ENCODE assay signal across 7 mouse cellular contexts in genomic region chr1:87326742-87327163, GRCm38 (mm10). TPM values are rescaled to one million over a fixed set of nuclear protein-coding genes. Genes with fewer than 3 reads are reported as not detected.
DNase-seq lines count a peak whose midpoint lies in the region; ATAC-seq and TF ChIP-seq lines count a peak whose summit lies in the region.

Gene Gigyf2 (plus strand): TSS chr1:87326998.

- H3K4me1 ChIP-seq in embryonic facial prominence, embryonic 10.5 days, result peaks cover 14% of the 10 kb centered on the region
- H3K4me1 ChIP-seq in intestine, postnatal 0 days (replicated peaks; ENCODE audit: control insufficient read depth, insufficient read depth, low read length), result peaks cover 6% of the 10 kb centered on the region
- peaks cover 9% of the 10 kb centered on the region for H3K4me1 ChIP-seq in midbrain, embryonic 12.5 days
- H3K4me1 ChIP-seq in small intestine, adult 2 months (ENCODE audit: control insufficient read depth, insufficient read depth, insufficient read length, low read length), result peaks cover 7% of the 10 kb centered on the region

- H3K9ac ChIP-seq in intestine, postnatal 0 days (ENCODE audit: low read depth, low read length), result peak within 1 kb of the TSS; percentile 94
- H3K9ac ChIP-seq in midbrain, embryonic 12.5 days (replicated peaks), result peak within 1 kb of the TSS; percentile 85

- peak within 1 kb of the TSS; percentile 96 for H3K27ac ChIP-seq in embryonic facial prominence, embryonic 10.5 days (replicated peaks)
- H3K27ac ChIP-seq in intestine, postnatal 0 days (ENCODE audit: low read depth, low read length), result peak within 1 kb of the TSS; percentile 93
- peak within 1 kb of the TSS; percentile 92 for H3K27ac ChIP-seq in midbrain, embryonic 12.5 days (replicated peaks)
- H3K27ac ChIP-seq in small intestine, adult 2 months (ENCODE audit: insufficient read depth, low read depth, low read length), result peak within 1 kb of the TSS; percentile 25

- DNase-seq in adrenal gland, postnatal 10 days, result peak; percentile 99
- DNase-seq in embryonic facial prominence, embryonic 10.5 days (ENCODE audit: low spot score), result peak; percentile 99
- peak; percentile 72 for DNase-seq in gonadal fat pad, adult 2 months (ENCODE audit: low read depth)
- peak; percentile 98 for DNase-seq in left cerebral cortex, postnatal 4 days

- WGBS in embryonic facial prominence, embryonic 10.5 days, result under 1% methylated on average over 36 of the region's 36 CpGs
- WGBS in intestine, postnatal 0 days, result under 1% methylated on average over 34 of the region's 36 CpGs
- under 1% methylated on average over 29 of the region's 36 CpGs for WGBS in midbrain, embryonic 12.5 days
- under 1% methylated on average over 36 of the region's 36 CpGs for WGBS in small intestine, adult 2 months

- peak; percentile 70; the same call in 1 of the 2 replicates for TF ChIP-seq POLR2A in small intestine, adult 2 months (IDR thresholded peaks at IDR 0.05; ENCODE audit: low read depth, low read length)

- H3K9me3 ChIP-seq in embryonic facial prominence, embryonic 10.5 days, result no peaks in the 10 kb centered on the region
- no peaks in the 10 kb centered on the region for H3K9me3 ChIP-seq in intestine, postnatal 0 days (ENCODE audit: control insufficient read depth)
- peaks cover under 1% of the 10 kb centered on the region; the same call in 1 of the 2 replicates for H3K9me3 ChIP-seq in midbrain, embryonic 12.5 days

- H3K4me2 ChIP-seq in intestine, postnatal 0 days (replicated peaks; ENCODE audit: low read depth), result peak within 1 kb of the TSS; percentile 84
- H3K4me2 ChIP-seq in midbrain, embryonic 12.5 days (replicated peaks), result peak within 1 kb of the TSS; percentile 78

- peaks cover 15% of the 10 kb centered on the region for H3K36me3 ChIP-seq in embryonic facial prominence, embryonic 10.5 days (replicated peaks)
- H3K36me3 ChIP-seq in intestine, postnatal 0 days (ENCODE audit: control insufficient read depth, insufficient read depth), result no peaks in the 10 kb centered on the region
- H3K36me3 ChIP-seq in midbrain, embryonic 12.5 days, result no peaks in the 10 kb centered on the region
- peaks cover 6% of the 10 kb centered on the region; the same call in 1 of the 2 replicates for H3K36me3 ChIP-seq in small intestine, adult 2 months (ENCODE audit: control insufficient read depth, insufficient read depth, low read length)

- peak within 1 kb of the TSS; percentile 100 for H3K4me3 ChIP-seq in embryonic facial prominence, embryonic 10.5 days
- peak within 1 kb of the TSS; percentile 91 for H3K4me3 ChIP-seq in intestine, postnatal 0 days (ENCODE audit: low read depth, low read length)
- H3K4me3 ChIP-seq in midbrain, embryonic 12.5 days, result peak within 1 kb of the TSS; percentile 85
- peak within 1 kb of the TSS; percentile 99 for H3K4me3 ChIP-seq in small intestine, adult 2 months (ENCODE audit: low read depth, low read length)

- TF ChIP-seq CTCF in intestine, postnatal 0 days (IDR thresholded peaks at IDR 0.05; ENCODE audit: low read depth), result no peak
- TF ChIP-seq CTCF in small intestine, adult 2 months (IDR thresholded peaks at IDR 0.05; ENCODE audit: extremely low read depth, insufficient read length, insufficient replicate concordance, low read depth, low read length), result no peak

- intact Hi-C loops in left cerebral cortex, postnatal 4 days (cut with DNase I), result no loop called here

- no peaks in the 10 kb centered on the region for H3K27me3 ChIP-seq in embryonic facial prominence, embryonic 10.5 days (replicated peaks; ENCODE audit: low read depth, poor library complexity, severe bottlenecking)
- H3K27me3 ChIP-seq in intestine, postnatal 0 days (replicated peaks; ENCODE audit: control insufficient read depth, insufficient read depth, low read length), result no peaks in the 10 kb centered on the region
- H3K27me3 ChIP-seq in midbrain, embryonic 12.5 days, result no peaks in the 10 kb centered on the region
- no peaks in the 10 kb centered on the region for H3K27me3 ChIP-seq in small intestine, adult 2 months (ENCODE audit: control insufficient read depth, insufficient read depth, low read length)

- ATAC-seq in intestine, postnatal 0 days, result peak; percentile 97
- peak; percentile 97 for ATAC-seq in midbrain, embryonic 12.5 days (ENCODE audit: low FRiP score, low read depth)

RNA-seq across cellular contexts. Expression of gene Gigyf2, which starts in this region (rescaled TPM):
- total RNA-seq in adrenal gland, postnatal 10 days (2021), result 10 to 100 TPM; 57.5 to 70.6 TPM
- polyA plus RNA-seq in embryonic facial prominence, embryonic 10.5 days (2016; fragmentation: Nextera tagmentation; extraction: Ambion mirVana), result 49.7 and 55.2 TPM in 2 replicates
- polyA plus RNA-seq in gonadal fat pad, adult 2 months (2012; rRNA removed), result 31.3 and 36.2 TPM in 2 replicates
- 21.0 and 21.4 TPM in 2 replicates for polyA plus RNA-seq in intestine, postnatal 0 days (2015; fragmentation: Nextera tagmentation; extraction: Ambion mirVana)
- 10 to 100 TPM; 85.4 to 94.2 TPM for total RNA-seq in left cerebral cortex, postnatal 4 days (2021)
- polyA plus RNA-seq in midbrain, embryonic 12.5 days (2016; fragmentation: Nextera tagmentation; extraction: Ambion mirVana), result 64.3 and 71.7 TPM in 2 replicates
- polyA plus RNA-seq in small intestine, adult 2 months (2012; rRNA removed), result 10.8 and 26.0 TPM in 2 replicates

Comparison
In these comparisons a context has a peak if more than half of its experiments do, and no peak if none do; other contexts are left out.
1. Peak in every context shown above with its lines: DNase-seq, ATAC-seq, H3K4me3 ChIP-seq and H3K27ac ChIP-seq.
2. H3K27ac ChIP-seq: peak in every context shown above with its lines; median percentile 96 in embryonic facial prominence, embryonic 10.5 days; 93 in intestine, postnatal 0 days; 92 in midbrain, embryonic 12.5 days; 25 in small intestine, adult 2 months.